Mouse (Mus musculus) MEL (cell line): ENCODE data around the gene Syt7.

ENCODE experiments used
- CHD2 ChIP-seq: IDR thresholded peaks from 2 replicates; pipeline ENCODE4 v1.6.1; 2011; ENCODE audit warnings: low read length, improper control_type of control experiment
- CTCF ChIP-seq, 3 experiments: IDR thresholded peaks in 2 of 3; conservative IDR thresholded peaks in 1 of 3; 2 replicates each; pipeline ENCODE4 v1.5.1; 2011 to 2012; ENCODE audit warnings: low read length in 3 of 3, low read depth in 2 of 3, mild to moderate bottlenecking in 2 of 3, improper control_type of control experiment in 1 of 3, inconsistent platforms in 1 of 3, mixed read lengths in 1 of 3, moderate library complexity in 1 of 3; ENCODE audit not compliant: control insufficient read depth in 1 of 3, insufficient read depth in 1 of 3, poor library complexity in 1 of 3, severe bottlenecking in 1 of 3
- EP300 ChIP-seq, 2 experiments: IDR thresholded peaks; 2 replicates each; pipeline ENCODE4 v1.6.1; 2011; ENCODE audit warnings: improper control_type of control experiment in 2 of 2, low read length in 2 of 2, low read depth in 1 of 2, mild to moderate bottlenecking in 1 of 2
- HCFC1 ChIP-seq: IDR thresholded peaks from 2 replicates; pipeline ENCODE4 v1.6.1; 2012; ENCODE audit warnings: low read depth, mild to moderate bottlenecking, inconsistent platforms, low read length, improper control_type of control experiment, moderate library complexity
- KAT2A ChIP-seq: conservative IDR thresholded peaks from 2 replicates; pipeline ENCODE4 v1.6.1; 2012; ENCODE audit warnings: low read depth, low read length, improper control_type of control experiment, inconsistent platforms
- MYB ChIP-seq: IDR thresholded peaks from 2 replicates; pipeline ENCODE4 v1.6.1; 2011; ENCODE audit warnings: mild to moderate bottlenecking, low read depth, low read length, improper control_type of control experiment
- NRF1 ChIP-seq: IDR thresholded peaks from 2 replicates; pipeline ENCODE4 v1.6.1; 2014; ENCODE audit warnings: low read depth, mild to moderate bottlenecking, inconsistent platforms, low read length, improper control_type of control experiment, moderate library complexity; ENCODE audit not compliant: poor library complexity, insufficient read depth, severe bottlenecking
- POLR2AphosphoS2 ChIP-seq: IDR thresholded peaks from 2 replicates; pipeline ENCODE4 v1.6.1; 2011; ENCODE audit warnings: low read length, improper control_type of control experiment
- RCOR1 ChIP-seq: IDR thresholded peaks from 2 replicates; pipeline ENCODE4 v1.6.1; 2012; ENCODE audit warnings: low read depth, mild to moderate bottlenecking, inconsistent platforms, low read length, improper control_type of control experiment
- SIN3A ChIP-seq: IDR thresholded peaks from 2 replicates; pipeline ENCODE4 v1.6.1; 2012; ENCODE audit warnings: low read length, improper control_type of control experiment, inconsistent platforms
- SMC3 ChIP-seq: IDR thresholded peaks from 2 replicates; pipeline ENCODE4 v1.6.1; 2011; ENCODE audit warnings: low read depth, low read length, improper control_type of control experiment
- TBP ChIP-seq: IDR thresholded peaks from 2 replicates; pipeline ENCODE4 v1.8.0; 2011; ENCODE audit warnings: low read depth, low read length, improper control_type of control experiment
- USF1 ChIP-seq: IDR thresholded peaks from 2 replicates; pipeline ENCODE4 v1.6.1; 2014; ENCODE audit warnings: low read depth, mild to moderate bottlenecking, inconsistent platforms, low read length, improper control_type of control experiment, moderate library complexity

GRCm38 (mm10) chr19:10362473-10363129, 26.3 kb upstream of the Syt7 start:
- TF ChIP-seq HCFC1: no peak
- TF ChIP-seq RCOR1: no peak
- TF ChIP-seq TBP: no peak
- TF ChIP-seq USF1: no peak
- no peak for TF ChIP-seq MYB
- no peak for TF ChIP-seq CHD2
- no peak for TF ChIP-seq POLR2AphosphoS2
- TF ChIP-seq KAT2A: no peak
- no peak for TF ChIP-seq SMC3
- TF ChIP-seq CTCF (IDR thresholded peaks at IDR 0.05 in 2 of 3, conservative IDR thresholded peaks at IDR 0.05 in 1 of 3; ENCODE audit: control insufficient read depth in 1 of 3, insufficient read depth in 1 of 3, low read depth in 2 of 3, low read length in 3 of 3, poor library complexity in 1 of 3, severe bottlenecking in 1 of 3): no peak
- TF ChIP-seq NRF1: no peak
- TF ChIP-seq EP300 (IDR thresholded peaks at IDR 0.05; ENCODE audit: low read depth in 1 of 2, low read length in 2 of 2): no peak
- no peak for TF ChIP-seq SIN3A
